Mouse (Mus musculus) left cerebral cortex, postnatal 4 days (tissue): Measurements from ENCODE around the gene Cmip. TPM values are rescaled to one million over a fixed set of nuclear protein-coding genes. Genes with fewer than 3 reads are reported as not detected.

Experiments
- DNase-seq: peaks from one replicate; pipeline ENCODE4 v3.0.0-alpha.2; 2022
- intact Hi-C: fragments of 180-260 bp; cut with DNase I; formaldehyde crosslinking; loops from one replicate; pipeline ENCODE4 v1.15.1; 2025
- total RNA-seq, 2 experiments: library from RNA; stranded (reverse); gene quantifications; 2 replicates each; pipeline ENCODE4 v1.2.3; 2021

The Cmip gene
- 100 to 1,000 TPM; 351 to 377 TPM for total RNA-seq

DNA sequence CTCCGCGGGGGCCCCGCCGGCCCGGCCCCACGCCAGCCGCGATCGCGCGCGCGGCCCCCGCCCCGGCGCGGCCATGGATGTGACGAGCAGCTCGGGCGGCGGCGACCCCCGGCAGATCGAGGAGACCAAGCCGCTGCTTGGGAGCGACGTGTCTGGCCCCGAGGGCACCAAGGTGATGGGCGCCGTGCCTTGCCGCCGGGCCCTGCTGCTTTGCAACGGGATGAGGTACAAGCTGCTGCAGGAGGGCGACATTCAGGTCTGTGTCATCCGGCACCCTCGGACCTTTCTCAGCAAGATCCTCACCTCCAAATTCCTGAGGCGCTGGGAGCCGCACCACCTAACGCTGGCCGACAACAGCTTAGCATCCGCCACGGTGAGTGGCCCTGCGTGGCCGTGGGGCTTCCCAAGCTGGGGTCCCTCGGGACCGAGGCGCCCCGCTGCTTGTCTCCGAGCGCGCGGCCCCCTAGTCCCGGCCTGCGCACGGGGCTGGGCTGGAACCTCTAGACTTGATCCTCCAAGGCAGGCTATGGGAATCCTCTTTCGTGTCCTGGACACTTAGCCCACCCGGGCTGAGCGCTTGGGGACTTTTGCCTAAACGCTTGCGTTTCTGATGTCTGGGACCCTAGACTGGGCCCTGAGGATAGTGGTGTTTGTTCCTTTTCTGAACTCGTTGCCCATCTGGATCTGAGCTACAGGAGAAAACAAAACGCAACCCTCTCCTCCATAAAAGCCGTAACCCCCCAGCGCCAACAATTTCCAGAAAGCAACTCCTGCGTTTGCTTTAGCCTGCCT, at the start of gene Cmip:
Cmip (plus strand) TSS at position 36 of the 792 bp plus-strand sequence.
- intact Hi-C loops, result loop anchor here (10.0 kb wide), 1 partner anchor 218 kb away; no protein-coding TSS in a partner anchor
- peak; percentile 58 for DNase-seq

DNA sequence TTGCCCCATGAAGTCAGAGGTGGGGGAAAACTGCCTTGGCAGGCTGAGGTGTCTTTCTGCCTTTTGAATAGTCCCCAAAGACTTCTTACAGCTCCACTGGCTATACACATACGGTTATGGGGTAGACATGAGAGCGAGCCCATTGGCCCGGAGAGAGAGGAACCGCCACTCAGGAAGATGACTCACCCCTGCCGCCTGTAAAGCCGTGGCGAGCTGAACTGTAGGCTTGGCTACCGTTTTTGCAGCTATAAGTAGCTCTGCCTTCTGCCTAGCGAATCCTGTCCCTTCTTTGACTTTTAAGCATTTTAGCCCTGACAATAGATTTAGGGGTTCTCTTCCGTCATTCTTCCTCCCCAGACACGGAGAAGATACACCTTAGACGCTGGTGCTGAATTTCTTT, 47.7 kb upstream of the Cmip start:
- no peak for DNase-seq
- intact Hi-C loops, result no loop called here

DNA sequence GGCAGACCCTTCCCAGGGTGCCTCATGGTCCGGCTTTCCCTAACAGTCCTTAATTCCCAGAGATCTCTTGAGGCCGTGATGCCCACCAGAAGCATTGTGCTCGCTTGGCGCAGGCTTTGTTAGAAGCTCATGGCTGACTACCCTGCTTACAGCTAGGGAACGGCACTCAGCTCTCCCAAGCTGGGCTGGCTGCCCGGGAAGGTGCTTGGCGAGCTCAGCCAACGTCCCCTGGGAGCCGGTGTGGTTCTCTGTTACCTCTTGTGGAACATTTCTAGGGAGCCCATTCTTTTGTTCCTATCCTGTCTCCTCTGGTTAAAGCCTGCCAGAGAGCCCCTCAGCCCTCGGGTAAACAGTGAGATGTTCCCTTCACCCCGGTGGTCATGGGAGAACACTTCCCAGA, 44.8 kb upstream of the Cmip start:
- peak; percentile 41 for DNase-seq
- intact Hi-C loops, result no loop called here

DNA sequence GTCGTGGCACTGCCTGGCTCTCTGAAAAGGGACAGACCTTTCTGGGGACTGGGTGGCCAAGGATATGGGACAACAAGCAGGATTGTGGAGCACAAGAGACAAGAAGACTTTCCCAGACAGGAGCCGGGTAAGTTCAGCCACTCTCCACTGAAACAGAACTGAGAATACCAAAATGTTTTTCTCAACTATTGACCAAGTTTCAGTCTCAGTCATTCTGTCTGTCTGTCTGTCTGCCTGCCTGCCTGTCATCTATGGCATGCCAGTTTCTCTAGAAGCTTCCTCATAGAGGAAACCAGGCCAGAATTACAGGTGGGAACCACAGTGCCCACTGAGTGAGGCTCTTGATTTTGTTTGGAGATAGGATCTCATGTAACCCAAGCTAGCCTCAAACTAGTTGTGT, 39.1 kb upstream of the Cmip start:
- intact Hi-C loops, result no loop called here
- no peak for DNase-seq

DNA sequence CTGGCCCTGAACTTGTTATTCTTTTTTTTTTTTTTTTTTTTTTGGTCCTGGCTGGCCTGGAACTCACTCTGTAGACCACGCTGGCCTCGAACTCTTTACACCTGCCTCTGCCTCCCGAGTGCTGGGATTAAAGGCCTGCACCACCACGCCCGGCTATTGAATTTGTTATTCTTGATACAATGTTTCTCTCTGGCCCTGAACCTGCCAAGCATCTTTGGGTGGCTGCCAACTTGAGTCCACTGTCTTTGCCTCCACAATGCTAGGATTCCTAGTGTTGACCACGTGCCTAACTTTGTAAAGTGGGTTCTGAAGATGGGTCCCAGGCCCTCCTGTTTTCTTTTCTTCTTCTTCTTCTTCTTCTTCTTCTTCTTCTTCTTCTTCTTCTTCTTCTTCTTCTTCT, 34.5 kb upstream of the Cmip start:
- intact Hi-C loops, result loop anchor here (5.0 kb wide), 1 partner anchor 250 kb away; no protein-coding TSS in a partner anchor
- peak; percentile 26 for DNase-seq

DNA sequence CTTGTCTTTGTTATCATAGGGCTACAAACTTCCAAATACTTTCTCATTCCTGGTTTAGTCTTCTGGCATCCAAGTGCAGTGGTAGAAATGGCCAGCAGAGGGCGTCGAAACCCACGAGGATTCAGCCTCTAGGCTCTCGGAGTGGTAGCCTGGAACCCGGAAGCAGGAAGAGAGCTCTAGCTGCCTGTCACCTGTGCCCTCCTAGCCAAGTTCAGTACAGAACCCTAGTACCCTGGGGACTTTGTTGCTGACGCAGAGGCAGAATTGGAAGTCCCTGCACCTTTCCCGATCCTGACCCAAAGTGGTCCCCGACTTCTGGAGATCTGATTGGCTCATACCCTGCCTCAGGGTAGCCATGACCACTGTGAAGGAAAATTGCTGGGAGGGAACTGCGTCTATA, 32.2 kb upstream of the Cmip start:
- intact Hi-C loops, result loop anchor here (5.0 kb wide), 1 partner anchor 248 kb away; no protein-coding TSS in a partner anchor
- peak; percentile 83 for DNase-seq

DNA sequence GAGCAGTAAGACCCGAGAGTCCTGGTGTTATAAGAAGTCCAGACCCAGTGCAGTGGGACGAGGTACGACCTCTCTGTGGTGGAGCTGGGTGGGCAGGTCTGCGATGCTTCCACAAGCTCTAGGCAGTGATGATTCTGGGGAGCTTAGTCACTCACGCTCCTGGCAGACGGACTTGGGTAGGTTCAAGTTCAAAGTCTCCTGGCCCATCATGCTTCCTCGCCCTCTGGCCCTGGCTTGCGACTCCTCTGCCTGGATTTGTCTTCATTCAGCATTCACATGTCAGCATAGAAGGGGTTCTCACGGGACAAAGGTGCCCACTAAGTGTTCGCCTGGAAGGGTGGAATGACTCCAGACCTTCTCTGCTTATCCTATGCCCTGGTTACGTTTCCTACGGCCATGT, 30.6 kb upstream of the Cmip start:
- no peak for DNase-seq
- intact Hi-C loops, result no loop called here

DNA sequence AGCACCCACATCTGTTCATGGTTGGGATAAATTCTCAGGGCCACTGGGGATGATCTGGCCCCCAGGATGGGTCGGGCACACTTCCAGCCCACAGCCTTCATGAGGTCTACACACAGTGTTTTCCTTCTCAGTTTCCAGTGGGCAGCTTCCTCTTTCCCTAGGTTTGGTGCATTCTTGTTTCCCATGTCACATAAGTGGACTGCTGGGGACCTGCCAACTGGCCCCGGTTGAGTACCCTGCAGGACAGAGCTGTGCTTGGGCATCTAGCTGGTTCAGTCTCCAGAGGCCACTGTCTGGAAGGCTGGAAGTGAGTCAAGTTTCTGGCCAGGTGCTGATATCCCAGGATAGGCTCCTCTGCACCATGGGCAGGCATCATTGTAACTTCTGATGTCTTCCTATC, 29.5 kb upstream of the Cmip start:
- intact Hi-C loops, result no loop called here

DNA sequence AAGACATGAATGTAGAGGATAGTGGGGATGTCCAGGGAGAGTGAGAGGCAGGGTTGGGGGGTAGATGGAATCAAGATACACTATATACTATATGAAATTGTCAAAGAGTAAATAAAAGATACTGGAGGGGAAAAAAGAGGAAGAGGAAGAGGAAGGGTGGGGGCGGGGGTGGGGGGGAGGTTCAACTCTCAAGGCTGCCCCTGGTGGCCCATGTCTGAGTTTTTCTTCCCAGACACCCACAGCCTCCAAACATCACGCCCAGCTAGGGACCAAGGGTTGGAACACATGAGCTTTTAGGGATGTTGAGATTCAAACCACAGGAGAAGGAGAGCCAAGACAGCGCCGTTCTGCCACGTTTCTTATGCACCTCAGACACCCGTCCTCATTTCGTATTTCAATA, 23.7 kb upstream of the Cmip start:
- intact Hi-C loops, result no loop called here
- DNase-seq, result no peak

More for the DNA sequence above, 29.5 kb upstream of the Cmip start:
- no peak for DNase-seq

DNA sequence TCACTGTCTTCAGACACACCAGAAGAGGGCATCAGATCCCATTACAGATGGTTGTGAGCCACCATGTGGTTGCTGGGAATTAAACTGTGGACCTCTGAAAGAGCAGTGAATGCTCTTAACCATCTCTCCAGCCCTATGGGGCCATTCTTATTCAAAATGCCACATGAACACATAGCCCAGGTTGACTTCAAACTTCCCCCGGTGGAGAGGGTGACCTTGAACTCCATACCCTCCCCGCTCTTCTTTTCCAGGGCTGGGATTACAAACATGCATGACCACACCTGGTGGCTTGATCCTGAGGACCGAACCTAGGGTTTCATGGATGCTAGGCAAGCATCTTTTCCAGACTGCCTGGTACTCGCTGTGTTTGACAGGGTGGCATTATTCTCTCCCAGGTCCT, 20.3 kb upstream of the Cmip start:
- DNase-seq, result no peak

DNA sequence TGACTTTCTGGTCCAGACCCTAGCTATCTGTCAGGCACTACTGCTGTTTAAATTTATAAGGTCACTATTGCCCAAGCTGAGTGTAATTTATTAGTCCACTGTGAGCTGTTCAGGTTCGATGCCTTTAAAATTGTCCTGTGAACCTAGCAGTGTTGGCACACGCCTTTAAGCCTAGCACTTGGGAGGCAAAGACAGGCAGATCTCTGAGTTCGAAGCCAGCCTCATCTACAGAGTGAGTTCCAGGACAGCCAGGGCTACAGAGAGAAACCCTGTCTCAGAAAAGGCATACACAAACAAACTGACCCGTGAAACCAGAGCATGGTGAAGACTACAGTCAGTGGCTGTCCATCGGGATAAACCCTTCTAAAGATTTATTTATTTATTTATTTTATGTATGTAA, 16.5 kb upstream of the Cmip start:
- intact Hi-C loops, result no loop called here
- no peak for DNase-seq

More for the DNA sequence above, 20.3 kb upstream of the Cmip start:
- intact Hi-C loops, result no loop called here

DNA sequence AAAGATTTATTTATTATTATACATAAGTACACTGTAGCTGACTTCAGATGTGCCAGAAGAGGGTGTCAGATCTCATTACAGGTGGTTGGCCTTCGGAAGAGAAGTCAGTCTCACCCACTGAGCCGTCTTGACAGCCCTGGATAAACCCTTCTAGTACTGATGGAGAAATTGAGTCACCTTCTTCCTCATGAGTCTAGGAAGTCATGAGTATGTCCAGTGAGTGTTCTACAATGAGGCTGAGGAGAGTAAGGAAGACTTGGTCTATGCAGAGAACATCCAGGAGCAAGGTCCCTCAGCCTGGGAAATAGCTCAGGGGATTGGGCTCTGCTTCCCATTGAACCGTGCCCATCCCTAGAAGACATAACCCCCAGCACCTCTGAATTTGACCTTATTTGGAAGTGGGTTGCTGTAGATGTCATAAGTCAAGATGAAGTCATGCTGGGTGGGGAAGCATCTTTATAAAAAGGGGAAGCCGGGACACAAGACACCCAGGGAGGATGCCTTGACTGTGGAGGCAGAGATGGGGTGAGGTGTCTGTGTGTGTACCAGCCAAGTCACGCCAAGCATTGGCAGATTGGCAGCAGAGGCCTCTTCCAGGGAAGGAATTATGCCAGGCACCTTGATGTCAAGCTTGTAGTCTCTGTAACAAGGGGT, 15.9 kb upstream of the Cmip start:
- intact Hi-C loops, result no loop called here
- no peak for DNase-seq

DNA sequence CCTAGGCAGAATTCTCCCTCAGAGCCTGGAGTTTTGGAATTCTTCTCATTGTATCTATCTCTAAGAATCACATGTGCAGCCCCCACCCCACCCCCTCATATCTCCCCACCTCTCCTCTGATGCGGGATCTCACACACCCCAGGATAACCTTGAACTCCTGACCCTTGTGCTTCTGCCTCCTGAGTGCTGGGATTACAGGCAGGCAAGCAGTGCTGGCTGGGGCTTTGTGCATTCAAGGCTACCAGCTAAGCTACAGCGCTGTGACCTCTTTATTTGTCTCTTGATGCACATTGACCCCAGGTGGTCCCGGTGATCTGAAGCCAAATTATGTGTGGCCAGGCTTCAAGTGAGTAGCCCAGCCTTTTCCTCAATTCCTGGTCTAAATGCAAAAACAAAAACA, 15.0 kb upstream of the Cmip start:
- no peak for DNase-seq
- intact Hi-C loops, result no loop called here

DNA sequence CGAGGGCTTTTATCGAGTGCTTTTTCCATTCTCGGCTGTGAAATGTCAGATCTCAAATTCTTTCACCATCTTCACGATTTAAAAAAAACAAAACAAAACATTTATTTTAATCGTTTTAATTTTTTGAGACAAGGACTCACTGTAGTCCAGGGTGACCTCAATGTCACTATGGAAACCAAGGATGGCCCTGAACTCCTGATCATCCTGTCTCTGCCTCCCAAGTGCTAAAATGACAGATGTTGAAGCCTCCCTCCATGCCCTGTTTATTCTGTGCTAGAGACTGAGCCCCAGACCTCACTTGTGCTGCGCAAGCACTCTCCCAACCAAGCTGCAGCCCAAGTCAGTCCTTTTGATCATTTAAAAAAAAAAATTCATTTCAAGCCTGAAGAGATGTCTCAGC, 14.6 kb upstream of the Cmip start:
- intact Hi-C loops, result no loop called here
- no peak for DNase-seq

DNA sequence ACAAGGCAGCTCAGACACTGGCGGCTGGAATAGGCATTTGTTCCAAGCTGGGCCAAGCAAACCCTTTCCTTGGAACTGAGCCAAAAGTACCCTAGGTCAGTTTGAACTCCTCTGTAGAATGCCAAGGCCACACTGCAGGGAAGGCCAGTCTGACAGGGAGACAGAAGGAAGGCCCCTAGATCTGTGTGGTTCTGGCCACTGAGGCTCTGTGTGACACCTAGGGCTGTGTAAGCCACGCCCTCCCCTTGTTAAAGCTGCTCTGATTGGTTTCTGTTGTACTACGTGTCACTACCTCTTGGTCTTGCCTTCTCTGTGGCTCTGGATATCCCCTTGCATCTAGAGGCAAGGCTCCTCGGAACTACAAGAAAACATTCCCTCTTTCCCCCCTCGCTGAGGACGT, 12.3 kb upstream of the Cmip start:
- intact Hi-C loops, result no loop called here
- no peak for DNase-seq

DNA sequence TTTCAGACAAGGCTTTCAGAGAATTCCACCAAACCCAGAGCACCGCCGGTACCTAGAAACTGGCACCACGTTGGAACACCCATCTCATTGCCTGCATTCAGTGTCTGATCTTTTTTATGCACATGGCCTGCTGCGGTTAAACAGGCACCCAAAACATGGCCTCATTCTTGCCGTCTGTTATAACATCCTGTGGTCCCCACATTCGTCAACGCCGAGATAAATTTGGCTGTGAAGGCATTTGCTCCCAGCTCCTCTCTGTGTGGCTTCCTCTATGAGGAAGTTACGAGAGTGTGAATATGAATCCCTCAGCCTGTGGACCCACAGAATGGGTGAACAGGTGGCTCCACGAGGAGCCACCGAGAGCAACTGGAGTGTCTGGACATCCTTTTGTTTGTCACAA, 8.5 kb upstream of the Cmip start:
- intact Hi-C loops, result no loop called here

DNA sequence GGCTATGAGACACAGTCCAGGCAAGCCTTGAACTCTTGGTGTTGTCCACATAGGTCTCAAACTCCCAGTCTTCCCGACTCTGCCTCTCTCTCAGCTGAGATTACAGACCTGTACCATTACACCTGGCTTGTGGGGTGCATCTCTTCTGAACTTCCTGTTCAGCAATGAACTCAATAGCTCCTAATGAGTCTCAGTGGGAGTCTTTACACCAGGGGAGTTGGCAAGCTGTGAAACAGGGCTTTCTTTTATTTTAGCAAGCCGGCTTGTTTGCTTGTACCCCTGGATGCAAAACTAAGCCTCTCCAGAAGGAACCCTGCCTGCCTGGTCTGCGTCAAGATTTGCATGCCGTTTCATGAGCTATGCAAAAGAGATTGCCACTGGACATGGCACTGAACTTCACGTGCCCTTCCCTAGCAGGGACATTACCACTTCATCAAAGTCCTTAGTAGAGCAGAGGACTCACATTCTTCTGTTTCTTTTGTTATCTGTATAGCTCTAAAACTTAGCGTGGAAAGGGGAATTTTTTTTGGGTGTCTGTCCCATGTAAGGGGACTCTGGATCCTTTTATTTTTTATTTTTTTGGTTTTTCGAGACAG, 5.7 kb upstream of the Cmip start:
- no peak for DNase-seq
- intact Hi-C loops, result loop anchor here (10.0 kb wide), 1 partner anchor 224 kb away; no protein-coding TSS in a partner anchor

More for the DNA sequence above, 8.5 kb upstream of the Cmip start:
- no peak for DNase-seq

DNA sequence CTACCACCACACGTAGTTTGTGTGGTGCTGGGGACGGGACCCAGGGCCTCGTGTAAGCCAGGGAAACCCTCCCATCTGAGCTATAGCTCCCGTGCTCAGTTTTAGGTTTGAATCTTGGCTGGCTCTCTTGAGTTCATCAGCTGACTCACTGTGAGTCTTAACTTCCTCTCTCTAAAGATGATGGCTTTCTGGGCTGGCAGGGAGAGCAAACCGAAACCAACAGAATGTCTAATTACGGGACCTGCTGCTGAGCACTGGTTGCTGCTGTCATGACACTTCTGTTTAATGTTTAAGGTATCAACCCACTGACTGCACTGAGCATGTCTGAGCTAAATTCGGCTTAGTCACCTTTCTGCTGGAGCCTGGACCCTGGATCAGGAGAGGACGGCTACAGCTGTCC, 4.2 kb upstream of the Cmip start:
- DNase-seq, result no peak
- intact Hi-C loops, result loop anchor here (10.0 kb wide), 1 partner anchor 222 kb away; no protein-coding TSS in a partner anchor

DNA sequence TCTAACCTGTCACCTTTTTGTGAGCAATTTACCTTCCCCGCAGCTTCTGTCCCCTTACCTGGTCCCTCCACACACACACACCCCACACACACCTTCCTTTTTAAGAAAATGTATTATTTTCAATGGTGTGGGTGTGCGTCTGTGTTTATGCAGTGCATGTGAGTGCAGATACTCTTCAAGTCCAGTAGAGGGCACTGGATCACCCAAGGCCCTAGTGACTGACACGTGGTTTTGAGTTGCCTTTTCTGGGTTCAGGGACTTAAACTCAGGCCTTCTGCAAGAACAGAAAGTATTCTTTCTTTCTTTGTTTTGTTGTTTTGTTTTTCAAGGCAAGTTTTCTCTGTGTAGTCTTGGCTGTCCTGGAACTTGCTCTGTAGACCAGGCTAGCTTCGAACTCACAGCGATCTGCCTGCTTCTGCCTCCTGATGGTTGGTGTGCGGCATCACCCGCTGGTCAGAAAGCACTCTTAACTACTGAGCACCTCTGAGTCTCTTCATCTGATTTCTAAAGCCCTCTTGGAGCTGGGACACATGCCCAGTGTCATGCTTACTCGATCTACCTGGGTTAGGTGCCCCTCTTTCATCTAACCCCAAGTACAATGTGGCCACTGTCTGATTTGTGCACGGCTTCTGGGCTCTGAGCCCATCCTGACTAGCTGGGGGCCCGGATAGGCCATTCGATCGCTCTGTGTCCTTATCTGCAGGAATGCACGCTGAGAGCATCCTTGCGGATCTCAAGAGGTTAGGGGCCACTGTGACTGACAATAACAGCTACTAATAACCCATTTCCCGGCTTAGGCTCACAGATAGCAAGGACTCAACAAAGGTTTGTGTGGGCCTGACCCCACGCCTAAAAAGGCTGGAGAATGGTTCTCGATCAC, 3.2 kb upstream of the Cmip start:
- DNase-seq, result no peak
- intact Hi-C loops, result loop anchor here (10.0 kb wide), 1 partner anchor 221 kb away; no protein-coding TSS in a partner anchor

DNA sequence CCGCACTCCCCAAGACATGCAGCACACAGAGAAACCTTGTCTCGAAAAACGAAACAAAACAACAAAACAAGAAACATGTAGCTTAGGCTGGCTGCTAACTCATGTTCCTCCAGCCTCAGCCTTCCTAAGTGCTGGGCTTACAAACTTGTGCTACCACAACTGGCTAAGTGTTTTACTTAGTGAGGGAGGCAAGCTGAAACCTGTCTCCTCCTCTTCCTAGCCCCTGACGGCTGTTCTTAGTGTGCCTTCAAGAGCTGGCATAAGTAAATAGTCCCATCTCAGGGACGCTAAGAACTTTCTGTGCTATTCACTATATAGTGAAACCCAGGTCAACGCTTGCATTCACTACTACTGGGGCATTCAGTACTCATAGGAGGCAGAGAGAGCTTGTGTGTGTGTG, 2.4 kb upstream of the Cmip start:
- intact Hi-C loops, result loop anchor here (10.0 kb wide), 1 partner anchor 220 kb away; no protein-coding TSS in a partner anchor
- DNase-seq, result no peak
